Mouse (Mus musculus) left cerebral cortex, adult 2 months (tissue): ENCODE results near the gene Sacm1l. TPM values are rescaled to one million over a fixed set of nuclear protein-coding genes. Genes with fewer than 3 reads are reported as not detected.

ENCODE experiments used
- DNase-seq, 2 experiments: peaks; one replicate each; pipeline ENCODE4 v3.0.0; 2021 to 2022; ENCODE audit warnings: low spot score in 2 of 2, mixed read lengths in 1 of 2; ENCODE audit errors: extremely low spot score in 1 of 2
- H3K27ac ChIP-seq: fragments of 200-600 bp; 2 replicates; pipeline ENCODE4 v1.8.1; 2022
- H3K4me3 ChIP-seq: fragments of 200-600 bp; 2 replicates; pipeline ENCODE4 v1.8.1; 2022
- CTCF ChIP-seq: fragments of 200-600 bp; IDR thresholded peaks from 2 replicates; pipeline ENCODE4 v1.8.1; 2022; ENCODE audit warnings: antibody characterized with exemption, mild to moderate bottlenecking, moderate library complexity
- intact Hi-C: fragments of 180-260 bp; cut with DNase I; formaldehyde crosslinking; loops from one replicate; pipeline ENCODE4 v1.15.1; 2025
- total RNA-seq, 2 experiments: library from RNA; stranded (reverse); gene quantifications; 2 replicates each; pipeline ENCODE4 v1.2.3; 2021

Sacm1l gene
- total RNA-seq, 2 experiments from 2014 or later, result 62.2 to 62.3 TPM

DNA sequence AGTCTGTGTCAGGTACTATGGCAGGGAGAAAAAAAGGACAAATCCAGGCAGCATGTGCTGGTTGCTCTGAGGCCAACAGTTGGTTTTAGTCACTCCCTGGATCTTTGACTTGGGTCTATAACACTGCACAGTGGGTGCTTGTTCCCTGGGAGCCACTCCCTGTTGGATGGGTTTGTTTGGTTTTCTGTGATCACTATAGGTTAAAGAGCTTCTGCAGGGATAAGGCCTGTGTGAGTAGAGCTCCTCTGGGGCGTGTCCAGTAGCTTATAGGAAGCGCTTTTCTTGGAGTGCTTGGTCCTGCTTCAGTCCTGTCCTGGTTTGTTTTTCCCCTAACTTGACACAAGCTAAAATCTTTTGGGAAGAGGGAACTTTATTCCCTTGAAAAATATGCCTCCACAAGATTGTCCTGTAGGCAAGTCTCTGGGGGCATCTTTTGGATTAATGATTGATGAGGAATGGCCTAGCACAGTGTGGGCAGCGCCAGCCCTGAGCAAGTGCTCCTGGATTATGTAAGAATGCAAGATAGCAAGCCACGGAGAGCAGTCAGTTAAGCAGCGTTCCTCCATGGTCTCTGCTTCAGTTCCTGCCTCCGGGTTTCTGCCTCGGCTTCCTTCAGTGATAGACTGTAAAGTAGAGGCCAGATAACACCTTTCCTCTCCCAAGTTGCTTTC lies 59.8 kb downstream of the Sacm1l start:
- no peak overlapping the region for H3K4me3 ChIP-seq
- intact Hi-C loops, result no loop called here
- no peak for TF ChIP-seq CTCF
- no peak for DNase-seq
- no peak overlapping the region for H3K27ac ChIP-seq

DNA sequence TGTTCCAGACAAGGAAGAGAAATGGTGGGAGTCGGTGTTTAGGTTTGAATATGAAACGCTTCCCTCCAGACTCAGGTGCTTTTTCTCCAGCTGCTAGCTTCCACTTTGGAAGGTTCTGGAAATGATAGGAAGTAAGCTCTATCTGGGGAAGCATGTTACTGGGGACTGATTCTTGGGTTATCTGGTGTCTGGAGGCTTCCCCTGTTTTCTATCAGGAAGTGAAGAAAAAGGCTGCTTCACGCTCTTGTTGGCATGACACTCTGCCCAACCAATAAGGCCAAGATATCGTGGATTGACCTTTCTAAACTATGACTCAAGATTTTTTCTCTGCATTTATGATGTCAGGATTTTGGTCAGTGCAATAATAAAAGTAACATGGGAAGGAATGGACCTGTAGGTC lies 65.6 kb downstream of the Sacm1l start:
- TF ChIP-seq CTCF, result no peak
- no peak for DNase-seq
- H3K4me3 ChIP-seq, result no peak overlapping the region
- intact Hi-C loops, result no loop called here
- H3K27ac ChIP-seq, result no peak overlapping the region

DNA sequence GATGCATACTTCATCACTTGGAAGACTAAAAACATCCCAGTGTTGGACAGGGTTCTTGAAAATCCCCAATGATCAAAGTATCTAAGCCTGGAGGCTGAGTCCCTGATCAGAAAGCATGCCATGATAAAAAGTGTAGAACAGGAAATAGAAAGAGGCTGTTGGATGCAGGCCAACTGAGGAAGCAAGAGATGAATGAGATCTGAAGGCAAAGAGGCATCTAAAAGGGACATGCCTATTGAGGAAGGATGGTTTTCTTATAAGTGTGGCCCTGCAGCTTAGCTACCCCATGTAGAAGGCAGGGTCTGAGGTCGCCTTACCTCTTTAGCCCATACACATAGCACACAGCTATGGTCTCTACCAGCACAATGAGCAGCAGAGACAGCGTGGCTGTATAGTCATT lies 67.4 kb downstream of the Sacm1l start:
- intact Hi-C loops, result no loop called here

DNA sequence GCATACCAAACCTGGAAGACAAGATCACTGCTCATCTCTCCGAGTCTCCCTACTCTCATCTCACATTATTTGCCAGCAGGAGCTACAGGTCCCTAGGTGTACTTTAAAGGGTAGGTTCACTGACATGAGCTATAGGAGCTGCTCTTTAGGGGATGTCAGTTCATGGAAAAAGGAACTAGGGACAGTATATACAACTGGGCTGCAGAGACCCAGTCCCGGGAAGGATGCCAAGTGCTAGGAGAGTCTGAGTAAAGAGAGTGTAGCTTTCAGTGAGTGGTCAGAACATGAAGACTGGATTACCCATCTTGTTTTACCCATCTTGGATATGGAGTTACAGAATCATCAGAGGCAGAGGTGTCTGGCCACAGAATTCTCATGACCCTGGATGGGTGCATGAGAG lies 67.8 kb downstream of the Sacm1l start:
- no peak for TF ChIP-seq CTCF
- intact Hi-C loops, result no loop called here
- no peak for DNase-seq
- H3K4me3 ChIP-seq, result no peak overlapping the region
- H3K27ac ChIP-seq, result no peak overlapping the region

More for the DNA sequence above, 67.4 kb downstream of the Sacm1l start:
- no peak for TF ChIP-seq CTCF
- DNase-seq, result no peak
- H3K27ac ChIP-seq, result no peak overlapping the region
- no peak overlapping the region for H3K4me3 ChIP-seq

DNA sequence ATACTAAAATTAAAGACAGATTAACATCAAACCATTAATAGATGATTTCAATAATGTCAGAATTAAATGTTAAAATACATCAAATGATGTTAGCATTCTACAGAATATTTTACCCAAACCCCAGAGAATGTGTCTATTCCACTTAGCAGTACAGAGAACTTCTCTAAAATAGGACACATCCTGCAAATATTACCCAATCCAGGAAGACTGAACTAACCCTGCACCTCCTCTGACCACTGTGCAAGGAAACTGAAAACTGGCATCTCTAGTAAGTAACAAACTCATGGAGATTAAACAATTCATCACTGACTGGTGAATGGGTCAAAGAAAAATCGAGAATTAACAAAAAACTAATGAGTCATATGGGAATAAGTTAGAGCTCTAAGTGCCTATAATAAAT lies 72.0 kb downstream of the Sacm1l start:
- no peak for DNase-seq
- Histone ChIP-seq H3K27ac (no peak overlapping the region), H3K4me3 (no peak overlapping the region)
- TF ChIP-seq CTCF, result no peak
- intact Hi-C loops, result no loop called here

DNA sequence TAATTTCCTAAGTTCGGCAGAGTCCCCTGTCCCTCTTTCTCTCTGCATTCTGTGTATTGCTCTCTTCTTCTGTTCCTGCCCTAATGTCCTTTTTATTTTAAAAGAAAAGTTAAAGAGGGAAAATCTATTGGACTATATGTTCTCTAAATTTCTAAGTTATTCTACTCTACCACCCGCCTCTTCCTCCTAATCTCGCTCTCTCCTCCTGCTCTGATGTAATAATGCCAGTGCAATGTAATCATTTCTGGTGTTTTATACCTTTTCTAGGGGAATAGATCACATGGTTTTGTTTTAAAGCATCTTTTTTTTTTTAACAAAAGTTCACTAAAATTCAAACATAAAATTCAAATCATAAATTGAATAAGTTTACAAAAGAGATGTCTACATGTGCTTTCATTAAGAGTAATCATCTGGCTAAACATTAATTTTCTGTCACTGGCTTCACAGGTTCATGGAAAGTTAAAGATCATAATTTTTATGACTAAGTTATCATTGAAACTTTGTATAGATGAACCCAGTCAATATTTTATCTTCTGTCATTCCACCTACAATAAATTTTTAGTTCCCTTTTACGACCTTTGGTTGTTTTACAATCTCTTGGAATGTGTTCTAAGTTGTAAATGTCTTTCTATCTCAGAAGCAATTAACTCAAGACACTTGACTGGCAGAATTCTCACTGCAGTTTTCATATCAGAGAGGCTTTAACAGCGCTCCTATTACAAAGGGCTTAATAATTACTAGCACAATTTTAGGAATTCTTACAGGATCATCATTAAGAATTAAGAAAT lies 90.9 kb downstream of the Sacm1l start:
- no peak for TF ChIP-seq CTCF
- DNase-seq, result no peak
- Histone ChIP-seq H3K4me3 (no peak overlapping the region), H3K27ac (no peak overlapping the region)
- intact Hi-C loops, result no loop called here

DNA sequence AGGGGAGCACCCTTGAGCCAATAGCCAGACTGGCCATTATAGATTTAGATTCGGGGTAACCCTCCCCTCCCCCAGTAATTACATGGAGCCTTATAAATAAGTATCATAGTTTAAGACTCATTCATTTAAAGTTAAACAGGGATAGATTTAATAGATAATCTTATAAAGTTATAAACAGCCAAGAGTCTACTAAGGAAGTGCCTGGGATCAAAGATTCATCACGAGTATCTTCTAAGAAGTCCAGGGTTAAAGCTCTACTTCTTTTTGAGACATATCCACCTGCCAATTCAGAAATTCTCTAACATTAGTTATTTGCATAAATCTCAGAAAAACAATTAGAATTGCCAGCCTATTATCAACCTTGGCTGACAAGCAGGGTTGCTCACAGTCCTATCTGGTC lies 95.2 kb downstream of the Sacm1l start:
- Histone ChIP-seq H3K27ac (no peak overlapping the region), H3K4me3 (no peak overlapping the region)
- intact Hi-C loops, result no loop called here
- no peak for DNase-seq
- TF ChIP-seq CTCF, result no peak

DNA sequence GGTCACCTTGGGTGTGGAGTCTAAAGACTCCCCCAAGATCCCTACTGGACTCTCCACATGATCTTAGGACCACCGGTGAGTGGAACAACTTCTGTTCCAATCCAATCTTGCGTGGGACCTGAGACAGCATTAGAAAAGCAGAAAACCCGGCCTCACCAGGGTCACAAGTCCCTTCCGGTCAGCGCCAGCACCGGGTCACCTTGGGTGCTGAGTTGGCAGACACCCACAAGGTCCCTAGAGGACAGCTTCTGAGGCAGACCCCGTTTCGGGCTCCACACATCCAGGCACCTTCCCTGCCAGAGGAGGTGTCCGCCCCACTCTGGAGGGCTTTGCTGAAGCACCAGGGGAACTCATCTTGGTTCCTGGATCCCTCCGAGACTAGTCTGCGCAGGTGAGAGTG lies 96.3 kb downstream of the Sacm1l start:
- TF ChIP-seq CTCF, result no peak
- no peak overlapping the region for H3K4me3 ChIP-seq
- H3K27ac ChIP-seq, result no peak overlapping the region
- DNase-seq, result no peak
- intact Hi-C loops, result no loop called here

DNA sequence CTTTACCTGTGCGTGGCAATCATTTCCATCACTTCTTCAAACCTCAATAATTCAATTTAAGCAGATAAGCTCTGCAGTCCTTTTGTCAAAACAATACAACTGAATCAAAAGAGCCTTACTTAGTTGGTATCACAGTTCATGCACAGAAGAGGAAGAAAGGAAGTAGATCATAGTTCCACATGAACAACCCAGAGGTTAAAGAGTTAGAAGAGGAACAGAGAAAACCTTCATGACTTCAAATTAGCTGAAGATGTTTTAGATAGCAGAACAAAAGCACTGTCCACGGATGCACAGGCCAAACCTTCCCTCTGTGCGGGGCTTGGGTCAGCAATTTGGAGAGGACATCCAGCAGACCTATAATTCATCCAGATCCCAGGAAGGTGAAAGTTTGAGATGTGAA lies 102.1 kb downstream of the Sacm1l start:
- H3K27ac ChIP-seq, result no peak overlapping the region
- no peak overlapping the region for H3K4me3 ChIP-seq
- intact Hi-C loops, result no loop called here
- no peak for DNase-seq
- TF ChIP-seq CTCF, result no peak

DNA sequence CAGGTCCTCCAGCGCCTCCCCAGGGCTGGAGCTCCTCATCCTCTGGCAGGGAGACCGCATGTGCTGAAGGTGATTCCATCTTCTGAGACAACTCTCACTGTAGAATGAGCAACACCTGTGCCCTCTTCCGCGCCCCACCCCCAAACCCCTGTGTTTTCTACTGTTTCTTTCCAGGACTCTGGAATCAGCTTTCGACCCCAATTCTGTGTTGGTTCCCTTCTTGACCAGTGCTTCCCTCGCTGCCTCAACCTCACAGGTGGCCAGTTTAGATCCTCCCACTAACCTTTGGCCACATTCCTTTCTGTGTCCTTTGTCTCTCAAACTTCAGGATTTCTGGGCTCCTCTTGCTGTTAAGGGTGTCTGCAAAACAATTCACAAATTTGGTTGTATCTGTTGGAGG lies 102.7 kb downstream of the Sacm1l start, which contains the start of gene Slc6a20b:
Slc6a20b (minus strand) TSS at position 285 of the 400 bp plus-strand sequence.
- TF ChIP-seq CTCF, result no peak
- H3K4me3 ChIP-seq, result no peak within 1 kb of the TSS
- no peak for DNase-seq
- no peak within 1 kb of the TSS for H3K27ac ChIP-seq
- intact Hi-C loops, result no loop called here

DNA sequence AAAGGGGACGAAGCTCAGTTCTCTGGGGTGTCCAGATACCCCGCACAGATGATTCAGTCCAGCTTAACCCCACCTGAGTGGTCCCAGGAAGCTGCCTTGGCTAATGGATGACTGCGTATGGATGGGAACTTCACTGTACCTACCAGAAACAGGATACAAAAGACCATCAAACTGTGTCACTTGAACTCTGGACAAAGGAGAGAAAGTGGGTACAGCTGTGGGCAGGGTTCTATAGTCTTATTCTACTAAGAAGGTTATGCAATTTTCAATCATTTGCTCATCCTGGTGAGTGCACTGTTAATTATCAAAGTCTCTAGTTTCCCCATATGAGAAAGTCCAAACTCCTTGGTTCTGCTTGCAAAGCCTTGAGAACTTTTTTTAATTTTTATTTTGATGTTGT lies 103.4 kb downstream of the Sacm1l start:
- no peak overlapping the region for H3K4me3 ChIP-seq
- intact Hi-C loops, result no loop called here
- DNase-seq, result no peak
- no peak for TF ChIP-seq CTCF
- H3K27ac ChIP-seq, result no peak overlapping the region

DNA sequence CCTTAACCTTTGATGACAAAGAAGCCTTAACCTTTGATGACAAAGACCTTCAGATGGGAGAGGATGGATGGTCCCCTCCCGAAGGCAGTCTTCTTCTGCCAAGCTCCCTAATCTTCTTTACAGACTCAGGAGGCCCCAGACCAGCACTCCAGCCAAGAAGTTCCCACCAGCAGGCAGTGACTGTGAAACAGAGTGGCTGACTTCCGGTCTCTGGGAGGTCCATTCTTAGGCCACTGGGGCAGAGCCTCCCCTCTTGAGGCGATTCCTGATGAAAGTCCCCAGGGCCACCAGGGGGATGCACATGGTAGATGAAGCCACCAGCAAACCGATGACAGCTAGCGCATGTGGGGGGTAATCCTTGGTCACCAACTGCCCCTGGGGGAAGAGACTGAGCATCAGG lies 107.2 kb downstream of the Sacm1l start:
- H3K27ac ChIP-seq, result no peak overlapping the region
- no peak overlapping the region for H3K4me3 ChIP-seq
- DNase-seq, result no peak
- intact Hi-C loops, result no loop called here
- no peak for TF ChIP-seq CTCF

DNA sequence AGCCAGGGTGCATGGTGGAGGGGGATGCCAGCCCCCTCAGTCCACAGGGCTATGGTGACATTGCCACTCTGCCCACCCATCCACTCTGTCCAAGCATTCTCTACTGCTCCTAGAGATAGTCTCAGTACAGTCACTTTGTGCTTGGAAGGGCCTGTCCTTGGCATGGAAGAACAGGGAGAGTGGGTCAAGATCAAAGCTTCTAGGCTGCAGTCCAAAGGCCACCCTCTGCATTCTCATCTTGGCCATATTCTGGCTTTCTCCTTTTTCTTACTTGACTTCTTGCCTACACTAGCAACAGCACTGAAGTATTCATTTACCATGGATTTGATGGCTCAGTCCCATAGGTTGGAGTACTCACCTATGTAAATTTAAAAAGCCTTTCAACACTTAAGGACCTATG lies 108.7 kb downstream of the Sacm1l start:
- DNase-seq, result no peak
- Histone ChIP-seq H3K27ac (no peak overlapping the region), H3K4me3 (no peak overlapping the region)
- TF ChIP-seq CTCF, result no peak
- intact Hi-C loops, result no loop called here
